Mouse (Mus musculus) adrenal gland, postnatal 36 days (tissue): ENCODE measurements around the gene Snx20. TPM values are rescaled to one million over a fixed set of nuclear protein-coding genes. Genes with fewer than 3 reads are reported as not detected.
A peak's percentile ranks its signal among the peaks of the same experiment; 100 is the strongest.

Source experiments
- DNase-seq, 2 experiments: peaks; one replicate each; pipeline ENCODE4 v3.0.0; 2021; ENCODE audit warnings: mixed read lengths in 1 of 2
- long read RNA-seq, 2 experiments: library from polyadenylated mRNA; stranded (forward); transcript quantifications; one replicate each; pipeline ENCODE4 v2.0.0; 2021; ENCODE audit warnings: borderline sequencing depth in 2 of 2
- total RNA-seq, 2 experiments: library from RNA; stranded (reverse); gene quantifications; 2 replicates each; pipeline ENCODE4 v1.2.3; 2021

Snx20 gene
- 1 to 10 TPM; 1.4 to 2.6 TPM for total RNA-seq
- long read RNA-seq, experiment 1, partial matches to known transcripts = 1 of 1 reads
- long read RNA-seq, experiment 1, other reads (novel, unspliced or antisense) = 0 of 1 reads
- long read RNA-seq, experiment 2 = 0 reads

DNA sequence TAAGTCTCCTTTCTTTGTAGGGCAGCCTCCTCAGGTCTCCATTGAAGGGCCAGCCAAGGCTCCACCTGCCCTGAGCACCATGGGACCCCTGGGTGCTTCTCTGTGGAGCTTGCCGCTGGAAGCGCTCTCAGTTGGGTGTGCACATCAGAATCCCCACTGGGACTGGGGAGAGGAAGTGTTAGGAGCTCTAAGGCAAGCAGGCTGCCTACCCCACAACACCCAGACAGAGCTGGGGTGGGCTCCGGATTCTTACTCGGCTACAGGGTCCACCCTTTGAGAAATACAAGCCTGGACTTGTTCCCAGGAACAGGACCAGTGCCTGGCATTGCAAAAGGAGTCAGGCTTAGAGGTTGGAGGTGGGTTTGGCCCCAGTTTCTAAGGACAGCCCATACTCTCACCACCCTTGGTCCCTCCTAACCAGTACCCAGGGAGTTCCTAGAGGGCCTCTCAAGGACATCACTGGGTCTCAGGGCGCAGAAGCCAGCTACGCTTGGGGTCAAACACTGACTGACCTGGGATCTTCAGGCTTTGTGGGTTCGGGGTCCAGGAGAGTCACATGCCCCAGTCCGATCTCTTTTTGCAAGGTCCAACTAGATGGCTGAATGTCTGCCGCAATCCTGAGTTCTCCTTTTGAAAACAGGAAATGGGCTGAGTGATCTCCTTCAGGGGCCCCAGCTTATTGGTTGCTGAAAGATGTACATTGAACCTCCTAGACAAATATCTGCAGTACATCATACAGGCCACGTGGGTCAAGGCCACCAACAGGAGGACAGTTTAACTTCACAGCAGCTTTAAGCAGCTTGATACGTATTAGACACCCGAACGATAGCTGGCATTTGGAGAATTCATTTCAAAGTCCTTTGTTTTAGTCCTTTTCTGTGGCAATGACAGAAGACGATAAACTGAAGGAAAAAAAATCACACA, at the start of gene Snx20:
Snx20 (minus strand) TSS at position 655 of the 924 bp plus-strand sequence.
- DNase-seq = peak in 1 of 2 experiments; percentile 29

DNA sequence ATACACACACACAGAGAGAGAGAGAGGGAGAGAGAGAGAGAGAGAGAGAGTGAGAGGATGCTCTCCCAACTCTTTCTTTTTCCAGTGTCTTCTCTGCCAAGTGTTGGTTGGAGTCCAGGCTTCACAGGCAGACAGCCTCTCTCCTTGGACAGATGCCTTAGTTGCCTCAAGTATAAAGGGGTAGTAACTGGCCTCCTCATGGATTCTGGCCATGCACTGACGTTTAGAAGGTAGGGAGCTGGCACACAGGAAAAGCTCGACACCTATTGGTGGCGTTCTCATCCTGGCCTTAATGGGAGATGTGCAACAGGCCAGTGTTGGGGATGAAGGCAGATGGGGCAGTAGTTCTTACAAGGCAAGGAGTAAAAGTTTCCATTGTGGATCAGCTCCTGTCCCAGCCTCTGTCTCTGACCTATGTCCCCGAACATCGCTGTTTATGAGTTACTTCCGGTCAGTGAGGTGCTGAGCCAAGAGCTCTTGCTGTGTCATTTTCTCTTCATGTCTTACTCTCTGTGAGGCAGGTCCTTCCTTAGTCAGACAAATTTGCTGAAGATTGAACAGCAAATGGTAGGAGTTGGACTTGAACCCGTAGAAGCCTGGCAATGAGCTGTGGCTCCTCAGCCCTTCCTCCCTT, 47.8 kb upstream of the Snx20 start:
- DNase-seq = no peak

DNA sequence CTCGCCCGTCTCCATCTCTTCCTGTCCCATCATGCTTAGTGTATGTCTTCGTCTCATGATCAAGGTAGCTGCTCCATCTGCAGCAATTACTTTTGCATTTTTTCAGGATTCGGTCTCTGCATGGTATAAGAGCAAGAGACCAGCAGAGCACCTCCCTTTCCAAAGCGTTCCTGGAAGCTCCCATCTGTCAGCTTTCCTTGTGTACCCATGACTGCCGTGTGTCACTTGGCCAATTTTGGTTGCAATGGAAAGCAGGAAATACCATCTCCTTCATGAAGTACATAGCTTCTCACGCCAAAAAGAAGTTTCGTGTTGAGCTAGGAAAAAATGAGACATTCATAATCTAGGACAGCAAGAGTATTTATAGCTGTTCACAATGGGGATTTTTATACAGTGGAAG, 45.1 kb upstream of the Snx20 start:
- DNase-seq = no peak

DNA sequence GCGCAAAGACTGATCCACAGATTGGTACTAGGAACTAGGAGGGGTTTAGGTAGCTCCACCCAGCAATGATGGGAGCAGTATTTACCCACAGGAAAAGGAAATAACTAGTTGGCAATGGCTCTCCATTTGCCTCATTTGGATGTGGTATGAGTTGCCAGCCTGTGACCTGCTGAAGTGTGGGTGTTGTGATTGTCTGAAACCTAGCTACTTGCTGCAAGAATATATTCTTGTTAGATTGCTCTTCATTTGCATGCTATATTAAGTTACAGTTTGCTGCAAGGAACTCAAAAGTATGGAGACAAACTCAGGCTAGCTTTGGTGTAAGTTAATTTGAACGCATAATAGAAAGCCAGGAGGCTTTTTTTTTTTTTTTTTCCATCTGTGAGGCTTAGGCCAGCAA, 44.6 kb upstream of the Snx20 start:
- no peak for DNase-seq

DNA sequence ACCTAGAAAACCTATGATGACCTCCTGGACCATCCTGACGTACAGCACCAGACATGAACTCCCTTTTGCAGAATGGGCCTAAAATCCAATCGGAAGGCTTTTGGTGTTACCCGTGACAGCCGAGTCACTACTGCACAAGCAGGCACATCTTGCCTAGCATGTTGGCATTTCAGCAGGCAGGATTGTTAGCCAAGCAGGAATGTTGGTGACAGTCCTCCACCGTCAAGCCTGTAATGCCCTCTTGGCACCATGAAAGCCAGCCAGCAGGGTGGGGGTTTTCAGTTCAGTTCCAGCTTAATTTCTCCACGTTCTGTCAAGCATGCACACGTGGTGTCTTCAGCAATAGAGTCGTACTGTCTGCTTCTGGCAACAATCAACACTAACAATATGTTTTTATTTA, 41.1 kb upstream of the Snx20 start:
- no peak for DNase-seq

DNA sequence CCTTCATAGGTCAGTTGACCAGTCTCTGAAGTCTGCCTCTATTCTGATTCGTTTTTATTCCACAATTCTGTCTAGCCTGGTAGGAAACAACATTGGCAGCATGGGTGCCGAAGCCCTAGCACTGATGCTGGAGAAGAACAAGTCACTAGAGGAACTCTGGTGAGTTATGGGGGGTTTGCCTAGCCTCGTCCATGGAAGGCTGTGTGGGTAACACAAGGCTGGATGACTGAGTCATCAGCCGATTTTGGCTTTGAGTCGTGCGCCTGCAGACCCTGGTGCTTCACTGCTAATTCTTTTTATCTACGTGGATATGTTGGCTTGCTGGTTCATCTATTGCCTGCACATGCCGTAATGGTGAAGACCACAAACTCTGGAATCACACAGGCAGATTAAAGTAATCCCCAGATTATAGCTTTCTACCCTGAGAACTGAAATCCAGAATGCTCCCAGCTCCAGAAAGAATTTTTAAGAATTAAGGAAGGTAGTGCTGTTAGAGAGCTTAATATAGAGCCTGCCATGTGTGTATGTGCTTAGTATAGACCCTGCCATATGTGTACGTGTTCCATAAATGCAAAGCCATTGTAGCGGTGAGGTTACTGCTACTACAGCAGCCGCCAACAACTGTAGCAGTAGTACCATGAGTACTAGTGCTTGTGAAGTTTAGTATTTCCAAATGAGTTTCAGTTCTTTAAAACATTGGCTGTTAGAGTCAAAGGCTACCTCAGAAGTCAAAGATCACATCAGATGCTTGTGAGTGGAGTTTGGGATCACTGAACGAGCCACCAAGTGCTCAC, 39.6 kb upstream of the Snx20 start:
- no peak for DNase-seq

DNA sequence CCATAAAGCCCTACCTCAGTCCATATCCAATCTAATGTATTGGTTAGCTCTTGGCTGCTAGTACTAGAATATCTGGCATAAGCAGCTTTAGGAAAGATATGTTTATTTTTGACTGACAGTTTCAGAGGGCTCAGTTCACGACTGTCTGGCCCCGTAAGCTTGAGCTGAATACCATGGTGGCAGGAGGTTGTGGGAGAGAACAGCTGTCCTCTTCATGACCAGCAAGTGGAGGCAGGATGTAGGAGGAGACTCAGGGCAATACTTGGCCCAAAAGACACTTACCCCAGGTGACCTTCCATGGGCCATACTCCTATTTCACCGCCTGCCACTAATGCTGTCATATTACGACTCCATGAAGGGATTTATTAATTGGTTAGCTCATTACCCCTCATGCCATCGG, 37.9 kb upstream of the Snx20 start:
- no peak for DNase-seq

DNA sequence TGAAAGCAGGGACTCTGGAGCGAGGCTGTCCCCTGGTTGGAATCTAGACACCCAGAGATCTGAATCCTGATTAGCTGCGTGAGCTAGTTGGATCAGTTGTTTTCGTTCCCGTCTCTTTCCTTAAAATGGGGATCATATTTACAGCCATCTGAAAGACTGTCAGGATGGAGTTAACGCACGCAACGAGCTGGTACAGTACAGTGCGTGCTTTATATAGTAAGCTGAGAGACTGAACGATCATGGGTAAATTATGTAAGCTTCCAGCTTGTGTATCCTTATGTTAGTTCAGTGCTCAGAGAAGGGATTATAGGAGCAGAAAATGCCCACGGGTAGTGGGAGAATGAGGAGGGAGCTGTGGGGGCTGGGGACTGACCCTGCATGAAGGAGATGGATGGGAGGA, 35.6 kb upstream of the Snx20 start:
- no peak for DNase-seq

DNA sequence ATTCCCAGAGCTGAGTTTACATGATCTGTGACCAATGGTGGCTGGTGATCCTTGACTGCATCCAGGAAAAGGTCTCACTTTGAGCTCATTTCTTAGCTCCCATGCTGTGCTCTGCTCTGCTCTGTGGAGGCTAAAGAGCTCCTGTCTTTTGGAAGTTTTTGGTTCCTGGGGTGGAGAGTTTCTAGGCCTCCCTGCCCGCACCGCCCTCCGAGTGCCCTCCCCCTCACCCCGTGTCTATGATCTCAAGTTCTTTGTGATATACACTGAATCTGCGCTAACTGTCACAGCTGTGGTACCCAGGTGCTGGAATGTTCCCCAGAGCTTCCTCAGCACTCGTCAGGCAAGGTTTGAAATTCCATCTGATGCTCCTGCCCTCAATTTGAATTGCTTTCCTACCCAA, 34.9 kb upstream of the Snx20 start:
- DNase-seq = no peak

DNA sequence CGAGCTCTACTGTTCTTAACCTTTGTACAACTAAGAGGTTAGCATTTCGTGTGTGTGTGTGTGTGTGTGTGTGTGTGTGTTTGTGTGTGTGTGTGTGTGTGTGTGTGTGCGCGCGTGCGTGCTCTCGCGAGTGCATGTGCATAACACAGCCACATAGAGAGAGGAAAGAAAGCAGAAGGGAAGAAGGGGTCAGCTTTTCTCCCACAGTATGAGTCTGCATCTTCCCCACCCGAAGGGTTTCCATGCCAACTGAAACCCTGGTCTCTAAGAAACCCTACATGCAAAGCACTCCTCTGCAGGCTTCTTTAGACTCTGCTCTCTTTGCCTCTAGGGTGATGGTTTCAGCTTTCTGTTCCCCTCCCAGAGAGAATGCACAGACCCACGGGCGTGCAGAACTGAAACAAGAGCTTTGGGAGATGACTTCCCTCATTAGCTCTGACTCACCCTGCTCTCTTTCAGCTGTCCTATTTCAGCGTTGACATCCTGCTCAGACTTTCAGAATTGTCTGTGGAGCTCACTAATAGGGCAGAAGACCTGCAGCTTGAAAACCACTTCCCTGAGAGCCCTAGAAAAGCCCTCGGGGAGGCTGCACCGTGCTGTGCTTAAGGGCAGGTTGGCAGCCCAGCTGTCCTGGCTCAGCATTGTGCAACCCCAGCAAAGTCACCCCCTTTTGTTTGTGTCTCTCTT, 32.6 kb upstream of the Snx20 start:
- DNase-seq = peak in 1 of 2 experiments; percentile 22

DNA sequence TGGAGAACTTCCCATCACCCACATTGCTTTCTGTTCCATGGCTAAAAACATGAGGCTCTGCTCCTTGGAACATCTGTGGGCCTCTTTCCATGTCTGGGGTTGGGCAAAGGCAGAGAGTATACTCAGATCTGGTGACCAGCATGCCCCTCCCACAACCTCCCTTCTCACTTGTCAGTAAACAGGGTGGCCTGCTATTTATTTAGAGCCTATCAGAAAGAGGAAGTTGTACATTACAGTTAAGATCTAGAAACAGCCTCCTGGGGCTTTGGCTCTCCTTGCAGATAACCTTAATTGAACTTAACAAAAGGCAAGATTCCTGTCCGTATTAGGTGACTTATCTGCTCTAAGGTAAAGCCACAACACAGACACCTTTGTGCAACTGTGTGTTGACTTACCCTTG, 30.5 kb upstream of the Snx20 start:
- no peak for DNase-seq

DNA sequence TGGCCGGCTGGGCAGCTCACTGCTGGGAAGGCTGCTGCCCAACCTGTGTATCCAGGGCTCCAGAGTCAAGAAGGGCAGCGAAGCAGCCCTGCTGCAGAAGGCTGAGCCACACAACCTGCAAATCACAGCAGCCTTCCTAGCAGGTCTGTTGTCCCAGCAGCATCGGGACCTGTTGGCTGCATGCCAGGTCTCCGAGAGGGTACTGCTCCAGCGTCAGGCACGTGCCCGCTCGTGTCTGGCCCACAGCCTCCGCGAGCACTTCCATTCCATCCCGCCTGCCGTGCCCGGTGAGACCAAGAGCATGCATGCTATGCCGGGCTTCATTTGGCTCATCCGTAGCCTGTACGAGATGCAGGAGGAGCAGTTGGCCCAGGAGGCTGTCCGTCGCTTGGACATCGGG, 29.0 kb upstream of the Snx20 start:
- DNase-seq = no peak

DNA sequence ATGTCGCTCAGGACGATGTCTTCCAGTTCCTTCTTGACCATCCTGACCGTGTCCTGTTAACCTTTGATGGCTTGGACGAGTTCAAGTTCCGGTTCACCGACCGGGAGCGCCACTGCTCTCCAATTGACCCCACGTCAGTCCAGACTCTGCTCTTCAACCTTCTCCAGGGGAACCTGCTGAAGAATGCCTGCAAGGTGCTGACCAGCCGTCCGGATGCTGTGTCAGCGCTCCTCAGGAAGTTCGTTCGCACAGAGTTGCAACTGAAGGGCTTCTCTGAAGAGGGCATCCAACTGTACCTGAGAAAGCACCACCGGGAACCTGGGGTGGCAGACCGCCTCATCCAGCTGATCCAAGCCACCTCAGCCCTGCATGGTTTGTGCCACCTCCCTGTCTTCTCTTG, 28.2 kb upstream of the Snx20 start:
- DNase-seq = no peak

DNA sequence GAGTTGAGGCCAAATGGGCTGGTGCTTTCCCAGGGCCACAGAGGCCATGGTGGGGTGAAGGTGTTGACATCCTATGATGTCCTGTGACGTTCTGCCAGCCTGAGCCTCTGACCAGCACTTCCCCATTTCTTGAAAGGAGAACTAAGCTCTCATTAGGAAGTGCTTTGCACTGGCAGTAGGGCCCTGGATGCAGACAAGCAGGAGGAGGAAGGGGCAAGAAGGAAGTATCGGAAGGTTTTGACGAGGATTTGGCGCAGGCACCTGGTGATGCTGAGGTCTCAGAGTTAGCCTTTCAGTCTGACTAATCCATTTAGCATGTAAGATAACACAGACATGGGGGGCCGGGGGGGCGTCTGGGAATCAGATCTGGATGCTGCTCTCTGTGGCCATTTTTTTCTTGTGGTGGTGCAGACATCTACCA, 26.5 kb upstream of the Snx20 start:
- peak in 1 of 2 experiments; percentile 7 for DNase-seq

DNA sequence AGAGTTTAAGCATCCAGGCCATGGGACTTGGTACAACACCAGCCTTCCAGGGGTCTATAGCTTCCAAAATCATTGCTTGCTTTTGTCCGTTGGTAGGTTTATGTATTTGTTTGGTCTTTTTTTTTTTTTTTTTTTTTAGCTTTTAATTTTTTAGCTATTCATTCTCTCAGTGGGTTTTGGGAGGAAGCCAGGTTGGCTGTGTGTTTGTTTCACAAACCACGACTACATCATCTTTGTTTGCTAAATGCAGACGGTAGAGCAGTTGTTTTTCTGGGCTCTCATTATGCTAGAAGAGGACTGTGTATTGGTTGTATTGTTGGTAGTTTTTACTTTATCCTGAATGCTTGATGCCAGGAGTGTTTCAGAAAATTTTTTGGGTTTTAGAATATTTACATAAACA, 23.9 kb upstream of the Snx20 start:
- DNase-seq = no peak

DNA sequence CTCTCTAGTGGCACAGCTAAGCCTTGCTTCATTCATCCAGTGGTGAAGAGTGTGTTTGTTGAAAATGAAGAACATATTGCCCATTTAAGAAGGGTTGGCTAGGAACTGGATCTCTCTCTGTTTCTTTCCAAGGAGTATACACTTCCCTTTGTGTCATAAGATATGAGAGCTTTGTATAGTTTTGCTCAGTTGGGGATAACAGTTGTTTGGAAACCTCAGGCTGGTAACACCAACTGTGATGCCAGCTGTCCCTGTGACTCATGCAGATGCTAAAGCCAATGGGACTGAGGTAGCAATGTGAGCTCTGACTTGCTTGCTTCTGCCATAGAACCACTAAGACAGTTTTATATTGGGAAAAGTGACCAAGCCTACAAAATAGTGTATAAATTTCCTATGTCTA, 19.4 kb upstream of the Snx20 start:
- DNase-seq = no peak

DNA sequence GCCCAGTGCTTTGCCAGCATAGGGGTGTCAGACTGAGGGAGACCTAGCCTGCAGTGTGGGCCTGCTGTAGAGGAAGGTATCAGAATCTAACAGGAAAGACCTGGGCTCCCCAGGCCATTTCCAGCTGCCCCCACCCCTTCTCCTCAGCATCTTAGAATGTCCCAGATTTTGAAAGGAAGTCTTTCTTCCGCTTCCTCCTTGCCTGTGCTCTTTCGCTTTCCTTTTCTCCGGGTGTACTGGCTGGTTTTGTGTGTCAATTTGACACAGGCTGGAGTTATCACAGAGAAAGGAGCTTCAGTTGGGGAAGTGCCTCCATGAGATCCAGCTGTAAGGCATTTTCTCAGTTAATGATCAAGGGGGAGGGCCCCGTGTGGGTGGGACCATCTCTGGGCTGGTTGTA, 15.2 kb upstream of the Snx20 start:
- DNase-seq = peak in 1 of 2 experiments; percentile 19

DNA sequence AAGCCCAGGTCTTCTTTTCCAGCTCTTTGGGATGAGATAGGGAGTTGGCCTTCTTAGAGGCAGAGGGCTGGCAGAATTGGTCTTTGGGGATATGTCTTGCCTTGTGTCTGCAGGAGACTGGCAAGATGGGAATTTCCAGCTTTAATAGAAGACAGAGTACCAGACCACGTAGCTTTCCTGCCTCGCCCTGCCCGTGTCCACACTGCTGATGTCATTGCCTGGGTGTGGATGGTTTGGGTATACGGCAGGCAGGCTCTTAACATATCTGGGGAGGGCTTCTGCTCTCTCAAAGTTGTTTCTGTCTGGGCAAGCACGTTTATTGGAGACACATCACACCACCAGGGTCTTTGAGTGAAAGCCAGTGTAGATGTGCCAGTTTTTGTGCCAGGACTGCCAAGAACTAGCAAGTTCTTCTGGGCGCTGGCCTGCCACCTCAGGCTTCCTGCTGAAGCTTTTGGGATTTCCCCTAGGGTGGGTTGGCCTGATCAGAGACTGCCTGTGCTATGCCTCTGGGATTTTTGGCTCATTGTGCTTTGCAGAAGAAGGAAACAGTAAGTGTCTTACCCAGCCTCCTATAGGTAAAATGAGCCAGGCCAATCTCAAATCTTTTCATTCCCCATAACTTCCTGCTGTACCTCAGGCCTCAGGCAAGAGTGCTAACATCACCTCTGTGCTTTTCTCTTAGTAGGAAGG, 14.2 kb upstream of the Snx20 start:
- DNase-seq = no peak

DNA sequence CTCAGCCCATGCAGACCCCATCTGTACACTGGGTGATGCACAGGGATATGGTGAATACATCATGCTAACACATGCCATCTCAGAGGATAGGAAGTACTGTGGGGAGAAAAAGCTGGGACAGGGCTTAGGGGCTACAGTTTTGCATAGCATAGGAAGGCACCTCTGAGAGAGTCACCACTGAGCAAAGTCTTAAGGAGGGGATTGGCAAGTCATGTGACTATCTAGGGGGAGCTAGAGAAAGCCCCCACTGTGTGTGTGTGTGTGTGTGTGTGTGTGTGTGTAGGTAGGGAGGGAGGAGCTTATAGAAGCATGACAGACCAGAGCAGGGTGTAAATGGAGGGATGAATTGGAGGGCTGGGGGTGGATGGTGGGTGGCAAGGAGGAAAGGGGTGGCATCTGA, 12.4 kb upstream of the Snx20 start:
- DNase-seq = no peak

DNA sequence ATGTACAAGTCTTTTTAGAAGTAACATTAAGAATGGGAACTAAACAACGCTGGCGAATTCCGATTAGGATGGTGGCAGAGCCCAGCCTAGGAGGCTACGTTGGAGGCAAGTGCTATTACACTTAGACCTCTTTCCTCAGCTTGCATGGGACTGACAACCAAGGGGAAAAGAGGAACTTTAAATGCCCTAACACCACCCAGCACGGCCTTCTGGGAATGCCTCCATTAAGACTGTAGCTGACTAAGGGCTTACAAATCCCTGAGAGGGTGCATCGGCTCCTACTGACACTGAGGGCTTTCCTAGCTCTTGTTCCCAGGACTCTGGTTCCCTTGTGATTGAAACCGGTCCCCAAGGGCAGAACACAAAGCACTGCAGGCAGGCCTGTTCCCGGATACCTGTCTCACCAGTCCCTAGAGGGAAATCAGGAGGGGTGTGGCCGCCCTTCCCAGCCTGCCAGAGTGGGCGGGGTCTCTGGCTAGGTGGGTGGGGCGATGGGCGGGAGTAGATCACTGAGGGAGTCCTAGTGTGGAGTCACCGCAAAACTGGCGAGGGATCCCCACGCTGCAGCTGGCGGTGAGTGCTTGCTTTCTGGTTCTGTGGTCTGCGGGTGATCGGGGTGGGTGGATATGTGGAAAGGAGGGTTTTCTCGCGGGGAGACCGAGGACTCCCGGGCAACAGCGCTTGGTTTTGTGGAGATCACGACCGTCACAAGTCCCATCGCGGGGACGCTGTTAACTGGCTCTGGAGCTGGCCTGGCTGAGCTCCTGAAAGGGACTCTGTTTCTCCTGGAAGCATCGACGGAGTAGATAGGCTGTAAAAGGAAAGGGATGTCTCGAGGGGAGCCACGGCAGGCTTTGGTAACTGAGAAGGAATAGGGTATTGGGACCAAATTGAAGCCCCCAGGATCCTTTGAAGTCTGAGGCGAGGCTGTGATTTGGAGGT, 11.2 kb upstream of the Snx20 start, which contains the start of gene Nod2:
Nod2 (plus strand) TSS at position 479 of the 942 bp plus-strand sequence.
- DNase-seq = peak; percentile 89 to 92
